Mouse (Mus musculus): ENCODE measurements around the gene Abcb11. TPM values are rescaled to one million over a fixed set of nuclear protein-coding genes. Genes with fewer than 3 reads are reported as not detected.
A peak's percentile ranks its signal among the peaks of the same experiment; 100 is the strongest.

Abcb11 gene
- polyA plus RNA-seq, 1 experiment from 2014 or later, result not detected

- no peak for ATAC-seq (ENCODE audit: low read depth)
- Histone ChIP-seq H3K9me3 (no peaks in the 10 kb centered on the region), H3K4me3 (no peak within 1 kb of the TSS), H3K4me2 (no peak within 1 kb of the TSS), H3K4me1 (replicated peaks) (peaks cover 11% of the 10 kb centered on the region), H3K27me3 (no peaks in the 10 kb centered on the region), H3K36me3 (no peaks in the 10 kb centered on the region), H3K27ac (replicated peaks) (no peak within 1 kb of the TSS), H3K9ac (no peak within 1 kb of the TSS)
- 82% methylated on average over 7 of the region's 7 CpGs for WGBS
Measured at GRCm38 (mm10) chr2:69210773-69211172, 131.6 kb downstream of the Abcb11 start, which contains the start of gene G6pc2. G6pc2 (plus strand) TSS chr2:69211073.

GRCm38 (mm10) chr2:69209684-69210083 lies 132.7 kb downstream of the Abcb11 start:
- no peak overlapping the region for H3K4me3 ChIP-seq
- peaks cover 10% of the 10 kb centered on the region for H3K4me1 ChIP-seq (replicated peaks)

GRCm38 (mm10) chr2:69206523-69206922 lies 135.9 kb downstream of the Abcb11 start:
- H3K27ac ChIP-seq (replicated peaks), result no peak overlapping the region
- H3K4me3 ChIP-seq, result no peak overlapping the region
- ATAC-seq (ENCODE audit: low read depth), result peak; percentile 48; the same call in 1 of the 2 replicates
- H3K4me2 ChIP-seq, result peak overlapping the region; percentile 39
- H3K9me3 ChIP-seq, result no peaks in the 10 kb centered on the region
- no peak overlapping the region for H3K9ac ChIP-seq
- no peaks in the 10 kb centered on the region for H3K27me3 ChIP-seq
- H3K36me3 ChIP-seq, result peaks cover 6% of the 10 kb centered on the region; the same call in 1 of the 2 replicates
- WGBS, result 28% methylated on average over 7 of the region's 7 CpGs
- peaks cover 10% of the 10 kb centered on the region for H3K4me1 ChIP-seq (replicated peaks)

More at GRCm38 (mm10) chr2:69209684-69210083, 132.7 kb downstream of the Abcb11 start:
- no peak overlapping the region for H3K4me2 ChIP-seq
- H3K27ac ChIP-seq (replicated peaks), result no peak overlapping the region
- H3K9ac ChIP-seq, result no peak overlapping the region
- H3K36me3 ChIP-seq, result no peaks in the 10 kb centered on the region
- H3K9me3 ChIP-seq, result no peaks in the 10 kb centered on the region
- no peak for ATAC-seq (ENCODE audit: low read depth)
- no peaks in the 10 kb centered on the region for H3K27me3 ChIP-seq
- WGBS, result 92% methylated on average over 3 of the region's 3 CpGs

GRCm38 (mm10) chr2:69205791-69206351 lies 136.5 kb downstream of the Abcb11 start, which contains the start of gene Spc25:
Spc25 (minus strand) TSS chr2:69206194.
- WGBS, result under 1% methylated on average over 46 of the region's 46 CpGs

GRCm38 (mm10) chr2:69205185-69205584 lies 137.2 kb downstream of the Abcb11 start:
- Histone ChIP-seq H3K4me2 (peak overlapping the region; percentile 91), H3K27me3 (no peaks in the 10 kb centered on the region), H3K27ac (replicated peaks) (no peak overlapping the region), H3K9me3 (no peaks in the 10 kb centered on the region), H3K9ac (peak overlapping the region; percentile 74), H3K4me1 (replicated peaks) (peaks cover 10% of the 10 kb centered on the region), H3K4me3 (peak overlapping the region; percentile 78), H3K36me3 (peaks cover 6% of the 10 kb centered on the region; the same call in 1 of the 2 replicates)
- 12% methylated on average over 6 of the region's 6 CpGs for WGBS
- no peak for ATAC-seq (ENCODE audit: low read depth)

More at GRCm38 (mm10) chr2:69205791-69206351, 136.5 kb downstream of the Abcb11 start, which contains the start of gene Spc25:
- Histone ChIP-seq H3K27me3 (no peaks in the 10 kb centered on the region), H3K4me3 (peak within 1 kb of the TSS; percentile 78), H3K4me1 (replicated peaks) (peaks cover 10% of the 10 kb centered on the region), H3K4me2 (peak within 1 kb of the TSS; percentile 91), H3K36me3 (peaks cover 6% of the 10 kb centered on the region; the same call in 1 of the 2 replicates), H3K27ac (replicated peaks) (no peak within 1 kb of the TSS), H3K9me3 (no peaks in the 10 kb centered on the region), H3K9ac (peak within 1 kb of the TSS; percentile 74)
- ATAC-seq (ENCODE audit: low read depth), result peak; percentile 99

- Histone ChIP-seq H3K4me1 (replicated peaks) (no peaks in the 10 kb centered on the region), H3K9me3 (no peaks in the 10 kb centered on the region), H3K4me3 (no peak overlapping the region), H3K27ac (replicated peaks) (no peak overlapping the region), H3K36me3 (peaks cover 8% of the 10 kb centered on the region), H3K9ac (no peak overlapping the region), H3K4me2 (no peak overlapping the region), H3K27me3 (no peaks in the 10 kb centered on the region)
- 89% methylated on average over 5 of the region's 5 CpGs for WGBS
- no peak for ATAC-seq (ENCODE audit: low read depth)
Measured at GRCm38 (mm10) chr2:69193555-69193954, 148.9 kb downstream of the Abcb11 start.

GRCm38 (mm10) chr2:69191059-69191458 lies 151.4 kb downstream of the Abcb11 start:
- Histone ChIP-seq H3K4me2 (no peak overlapping the region), H3K4me3 (no peak overlapping the region), H3K9me3 (no peaks in the 10 kb centered on the region), H3K4me1 (replicated peaks) (no peaks in the 10 kb centered on the region), H3K9ac (no peak overlapping the region), H3K36me3 (peaks cover 8% of the 10 kb centered on the region), H3K27ac (replicated peaks) (no peak overlapping the region), H3K27me3 (no peaks in the 10 kb centered on the region)
- ATAC-seq (ENCODE audit: low read depth), result no peak
- 93% methylated on average over 5 of the region's 5 CpGs for WGBS

- ATAC-seq (ENCODE audit: low read depth), result no peak
Measured at GRCm38 (mm10) chr2:69189222-69189621, 153.2 kb downstream of the Abcb11 start.

GRCm38 (mm10) chr2:69188732-69189131 lies 153.7 kb downstream of the Abcb11 start:
- Histone ChIP-seq H3K9ac (no peak overlapping the region), H3K36me3 (peaks cover 4% of the 10 kb centered on the region), H3K9me3 (no peaks in the 10 kb centered on the region), H3K4me2 (no peak overlapping the region), H3K27ac (replicated peaks) (no peak overlapping the region), H3K4me3 (no peak overlapping the region), H3K27me3 (no peaks in the 10 kb centered on the region), H3K4me1 (replicated peaks) (no peaks in the 10 kb centered on the region)
- 82% methylated on average over 6 of the region's 6 CpGs for WGBS
- no peak for ATAC-seq (ENCODE audit: low read depth)

More at GRCm38 (mm10) chr2:69189222-69189621, 153.2 kb downstream of the Abcb11 start:
- H3K27me3 ChIP-seq, result no peaks in the 10 kb centered on the region
- H3K4me3 ChIP-seq, result no peak overlapping the region
- no peaks in the 10 kb centered on the region for H3K9me3 ChIP-seq
- H3K27ac ChIP-seq (replicated peaks), result no peak overlapping the region
- no peaks in the 10 kb centered on the region for H3K4me1 ChIP-seq (replicated peaks)
- H3K9ac ChIP-seq, result no peak overlapping the region
- no peak overlapping the region for H3K4me2 ChIP-seq
- 51% methylated on average over 4 of the region's 4 CpGs for WGBS
- peaks cover 8% of the 10 kb centered on the region for H3K36me3 ChIP-seq

Other genes with a start within 250 kb of the Abcb11 start
- 0.89 and 1.4 TPM in 2 replicates for gene Nostrin, start 206.8 kb downstream of the Abcb11 start, polyA plus RNA-seq (2015; fragmentation: Nextera tagmentation; extraction: Ambion mirVana)
- 38.8 and 42.0 TPM in 2 replicates for gene Spc25, start 136.4 kb downstream of the Abcb11 start, polyA plus RNA-seq (2015; fragmentation: Nextera tagmentation; extraction: Ambion mirVana)
- 0.28 and 0.48 TPM in 2 replicates for gene G6pc2, start 131.5 kb downstream of the Abcb11 start, polyA plus RNA-seq (2015; fragmentation: Nextera tagmentation; extraction: Ambion mirVana)
- gene Dhrs9, start 37.8 kb upstream of the Abcb11 start, polyA plus RNA-seq (2015; fragmentation: Nextera tagmentation; extraction: Ambion mirVana), result not detected in 2 replicates
- 0.39 and 0.59 TPM in 2 replicates for gene Lrp2, start 243.4 kb upstream of the Abcb11 start, polyA plus RNA-seq (2015; fragmentation: Nextera tagmentation; extraction: Ambion mirVana)